Mouse (Mus musculus): Measurements from ENCODE around the gene Tmem209. TPM values are rescaled to one million over a fixed set of nuclear protein-coding genes. Genes with fewer than 3 reads are reported as not detected.

Tmem209 gene
- polyA plus RNA-seq, 1 experiment = 12.7 TPM

DNA sequence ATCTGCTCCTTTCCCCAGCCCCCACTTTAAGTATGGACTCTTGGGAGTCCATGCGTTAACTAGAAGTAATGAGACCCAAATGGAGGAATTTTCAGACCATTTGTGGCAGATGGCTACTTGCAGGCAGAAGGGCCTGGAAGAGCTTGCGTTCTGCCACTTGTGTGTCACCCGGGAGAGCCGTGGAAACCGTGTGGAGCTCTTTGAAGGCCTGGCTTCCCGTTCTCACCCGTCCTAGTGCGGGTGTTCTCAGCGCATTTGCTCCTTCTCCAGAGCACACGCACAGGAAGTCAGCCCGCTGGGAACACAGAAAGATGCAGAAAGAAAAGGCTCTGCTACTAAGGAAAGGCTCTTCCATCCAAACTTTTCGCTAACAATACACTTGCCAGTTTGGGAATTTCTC lies 33.5 kb upstream of the Tmem209 start:
- Histone ChIP-seq H3K4me1 (ENCODE audit: control insufficient read depth, insufficient read depth, low read length) (no peaks in the 10 kb centered on the region; the same call in 1 of the 2 replicates), H3K27ac (ENCODE audit: control insufficient read depth, insufficient read depth, low read depth, low read length, poor library complexity) (no peak overlapping the region; the same call in 1 of the 2 replicates), H3K4me3 (replicated peaks; ENCODE audit: control insufficient read depth, low read depth, low read length) (no peak overlapping the region)
- TF ChIP-seq POLR2A (IDR thresholded peaks at IDR 0.05; ENCODE audit: borderline replicate concordance, control insufficient read depth, low read depth, low read length) (no peak), CTCF (IDR thresholded peaks at IDR 0.05; ENCODE audit: control insufficient read depth, insufficient read depth, low read length) (no peak)
- 79% methylated on average over 12 of the region's 12 CpGs for WGBS

DNA sequence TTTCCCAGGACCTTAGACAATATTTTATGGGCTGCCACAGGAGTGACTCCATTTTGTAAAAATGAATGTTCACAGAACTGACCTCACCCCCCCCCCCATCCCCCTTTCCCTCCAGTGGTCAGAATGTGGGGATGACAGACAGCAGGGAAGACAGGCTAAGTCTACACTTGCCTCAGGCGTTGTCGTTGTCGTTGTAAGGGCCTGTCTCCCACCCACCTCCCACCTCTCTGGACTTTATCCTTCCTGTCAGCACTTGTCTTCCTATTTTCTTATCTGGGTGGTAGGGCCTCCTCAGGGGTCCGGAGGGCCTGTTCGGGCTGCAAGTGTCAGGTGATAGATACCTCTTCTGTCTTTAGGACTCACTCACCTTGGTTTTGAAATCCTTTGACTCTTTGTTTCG lies 32.7 kb upstream of the Tmem209 start:
- Histone ChIP-seq H3K4me1 (ENCODE audit: control insufficient read depth, insufficient read depth, low read length) (no peaks in the 10 kb centered on the region; the same call in 1 of the 2 replicates), H3K4me3 (replicated peaks; ENCODE audit: control insufficient read depth, low read depth, low read length) (no peak overlapping the region), H3K27ac (ENCODE audit: control insufficient read depth, insufficient read depth, low read depth, low read length, poor library complexity) (no peak overlapping the region)
- TF ChIP-seq POLR2A (IDR thresholded peaks at IDR 0.05; ENCODE audit: borderline replicate concordance, control insufficient read depth, low read depth, low read length) (no peak), CTCF (IDR thresholded peaks at IDR 0.05; ENCODE audit: control insufficient read depth, insufficient read depth, low read length) (no peak)
- WGBS = 82% methylated on average over 6 of the region's 6 CpGs

DNA sequence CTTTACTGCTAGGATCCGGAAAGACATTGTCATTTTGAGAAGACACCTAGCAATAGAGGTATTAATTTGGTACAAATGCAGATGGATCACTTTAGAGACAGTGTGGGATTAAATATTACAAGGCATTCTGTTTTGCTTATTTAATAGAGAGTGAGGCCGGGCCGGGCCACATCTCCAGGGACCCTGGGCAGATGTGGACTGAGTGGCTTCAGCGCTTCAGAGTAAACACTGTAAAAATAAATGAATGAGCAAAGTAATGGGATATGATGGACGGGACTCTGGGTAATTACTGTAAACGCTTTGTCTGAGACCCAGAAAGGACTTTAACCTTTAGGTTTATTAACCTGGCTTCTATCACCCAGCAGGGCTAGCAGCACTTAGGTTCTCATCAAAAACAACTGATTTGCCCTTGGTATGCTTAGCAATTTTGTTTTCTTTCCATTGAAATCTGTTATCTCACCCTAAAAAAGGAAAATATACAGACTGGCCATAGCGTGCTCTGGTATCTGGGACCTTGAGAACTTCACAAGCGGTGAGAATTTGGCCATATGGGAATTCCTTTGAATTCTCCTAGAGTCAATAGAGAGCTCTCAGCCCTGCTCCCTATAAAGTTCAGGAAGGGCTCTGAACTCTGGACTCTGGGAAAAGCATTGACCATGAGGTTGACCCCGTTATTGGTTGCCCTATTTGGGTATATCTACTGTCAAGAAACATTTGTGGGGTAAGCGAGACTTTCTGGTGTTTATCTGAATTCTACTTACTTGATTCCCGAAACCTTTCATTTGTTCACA lies 31.6 kb upstream of the Tmem209 start, which contains the start of gene Cpa2:
TSS of gene Cpa2 (plus strand) at position 574 of the 791 bp plus-strand sequence.
- H3K4me1 ChIP-seq (ENCODE audit: control insufficient read depth, insufficient read depth, low read length) = no peaks in the 10 kb centered on the region; the same call in 1 of the 2 replicates
- WGBS = 87% methylated on average over 11 of the region's 11 CpGs
- H3K27ac ChIP-seq (ENCODE audit: control insufficient read depth, insufficient read depth, low read depth, low read length, poor library complexity) = no peak within 1 kb of the TSS
- TF ChIP-seq POLR2A (IDR thresholded peaks at IDR 0.05; ENCODE audit: borderline replicate concordance, control insufficient read depth, low read depth, low read length) = no peak
- TF ChIP-seq CTCF (IDR thresholded peaks at IDR 0.05; ENCODE audit: control insufficient read depth, insufficient read depth, low read length) = no peak
- no peak within 1 kb of the TSS for H3K4me3 ChIP-seq (replicated peaks; ENCODE audit: control insufficient read depth, low read depth, low read length)

GRCm38 (mm10) chr6:30538800-30539199 lies 29.2 kb upstream of the Tmem209 start:
- Histone ChIP-seq H3K4me3 (replicated peaks; ENCODE audit: control insufficient read depth, low read depth, low read length) (no peak overlapping the region), H3K4me1 (ENCODE audit: control insufficient read depth, insufficient read depth, low read length) (no peaks in the 10 kb centered on the region; the same call in 1 of the 2 replicates), H3K27ac (ENCODE audit: control insufficient read depth, insufficient read depth, low read depth, low read length, poor library complexity) (no peak overlapping the region)
- 76% methylated on average over 5 of the region's 5 CpGs for WGBS
- TF ChIP-seq CTCF (IDR thresholded peaks at IDR 0.05; ENCODE audit: control insufficient read depth, insufficient read depth, low read length) (no peak), POLR2A (IDR thresholded peaks at IDR 0.05; ENCODE audit: borderline replicate concordance, control insufficient read depth, low read depth, low read length) (no peak)

- no peak for TF ChIP-seq POLR2A (IDR thresholded peaks at IDR 0.05; ENCODE audit: borderline replicate concordance, control insufficient read depth, low read depth, low read length)
- no peak for TF ChIP-seq CTCF (IDR thresholded peaks at IDR 0.05; ENCODE audit: control insufficient read depth, insufficient read depth, low read length)
- 88% methylated on average over 10 of the region's 10 CpGs for whole genome bisulfite sequencing
Measured at GRCm38 (mm10) chr6:30538240-30538639, 28.7 kb upstream of the Tmem209 start.

GRCm38 (mm10) chr6:30535340-30535739 lies 25.8 kb upstream of the Tmem209 start:
- no peak overlapping the region for H3K4me3 ChIP-seq (replicated peaks; ENCODE audit: control insufficient read depth, low read depth, low read length)
- 23% methylated on average over 3 of the region's 3 CpGs for WGBS
- TF ChIP-seq POLR2A (IDR thresholded peaks at IDR 0.05; ENCODE audit: borderline replicate concordance, control insufficient read depth, low read depth, low read length) (no peak), CTCF (IDR thresholded peaks at IDR 0.05; ENCODE audit: control insufficient read depth, insufficient read depth, low read length) (peak; percentile 69)
- no peak overlapping the region for H3K27ac ChIP-seq (ENCODE audit: control insufficient read depth, insufficient read depth, low read depth, low read length, poor library complexity)
- H3K4me1 ChIP-seq (ENCODE audit: control insufficient read depth, insufficient read depth, low read length) = no peaks in the 10 kb centered on the region

More at GRCm38 (mm10) chr6:30538240-30538639, 28.7 kb upstream of the Tmem209 start:
- no peak overlapping the region for H3K27ac ChIP-seq (ENCODE audit: control insufficient read depth, insufficient read depth, low read depth, low read length, poor library complexity)
- H3K4me3 ChIP-seq (replicated peaks; ENCODE audit: control insufficient read depth, low read depth, low read length) = no peak overlapping the region
- no peaks in the 10 kb centered on the region; the same call in 1 of the 2 replicates for H3K4me1 ChIP-seq (ENCODE audit: control insufficient read depth, insufficient read depth, low read length)

DNA sequence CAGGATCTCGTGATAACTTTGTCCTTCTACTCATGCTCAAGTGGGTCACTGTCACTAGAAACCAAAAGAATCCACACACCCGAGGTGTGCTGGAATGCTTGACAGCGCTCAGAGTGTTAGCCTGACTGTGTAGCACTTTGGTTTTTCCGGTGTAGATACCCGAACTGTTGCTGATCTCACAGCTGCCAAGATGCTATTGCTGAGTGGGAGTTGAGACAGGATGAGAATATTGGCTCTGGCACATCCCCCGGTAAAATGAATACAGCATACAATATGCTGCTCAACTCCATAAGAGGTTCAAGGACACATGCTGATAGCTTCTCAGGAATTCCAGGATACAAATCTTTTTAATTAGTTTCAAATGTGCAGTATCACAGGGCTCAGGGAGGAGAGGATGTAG lies 19.2 kb upstream of the Tmem209 start:
- TF ChIP-seq POLR2A (IDR thresholded peaks at IDR 0.05; ENCODE audit: borderline replicate concordance, control insufficient read depth, low read depth, low read length) = no peak
- TF ChIP-seq CTCF (IDR thresholded peaks at IDR 0.05; ENCODE audit: control insufficient read depth, insufficient read depth, low read length) = no peak
- no peak overlapping the region for H3K4me3 ChIP-seq (replicated peaks; ENCODE audit: control insufficient read depth, low read depth, low read length)
- H3K27ac ChIP-seq (ENCODE audit: control insufficient read depth, insufficient read depth, low read depth, low read length, poor library complexity) = no peak overlapping the region
- 77% methylated on average over 6 of the region's 6 CpGs for WGBS
- no peaks in the 10 kb centered on the region for H3K4me1 ChIP-seq (ENCODE audit: control insufficient read depth, insufficient read depth, low read length)

GRCm38 (mm10) chr6:30526586-30527515 lies 17.3 kb upstream of the Tmem209 start:
- Histone ChIP-seq H3K4me1 (ENCODE audit: control insufficient read depth, insufficient read depth, low read length) (peaks cover 2% of the 10 kb centered on the region), H3K4me3 (replicated peaks; ENCODE audit: control insufficient read depth, low read depth, low read length) (no peak overlapping the region), H3K27ac (ENCODE audit: control insufficient read depth, insufficient read depth, low read depth, low read length, poor library complexity) (no peak overlapping the region)
- no peak for TF ChIP-seq POLR2A (IDR thresholded peaks at IDR 0.05; ENCODE audit: borderline replicate concordance, control insufficient read depth, low read depth, low read length)
- no peak for TF ChIP-seq CTCF (IDR thresholded peaks at IDR 0.05; ENCODE audit: control insufficient read depth, insufficient read depth, low read length)
- 39% methylated on average over 19 of the region's 19 CpGs for WGBS
